Comparison of ENCODE assay signal across 9 mouse cellular contexts in the genomic region with DNA sequence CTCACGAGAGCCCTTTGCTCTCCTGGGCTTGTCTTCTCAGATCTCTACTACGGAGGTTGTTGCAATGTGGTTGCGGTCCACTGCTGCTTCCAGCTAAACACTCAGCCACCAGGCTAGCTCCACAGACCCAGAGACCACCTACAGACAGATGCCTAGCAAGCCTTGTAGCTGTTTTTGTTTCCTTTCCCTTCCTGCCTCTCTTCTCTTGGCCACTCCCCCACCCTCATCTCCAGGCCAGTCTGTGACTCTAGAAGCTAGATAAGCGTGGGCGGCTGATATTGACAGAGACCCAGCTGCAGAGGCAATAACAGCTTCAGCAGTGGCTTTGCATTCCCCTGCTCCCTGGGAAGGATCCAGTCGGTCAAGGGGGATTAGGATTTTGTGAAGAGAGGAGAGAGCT. TPM values are rescaled to one million over a fixed set of nuclear protein-coding genes. Genes with fewer than 3 reads are reported as not detected.
DNase-seq lines count a peak whose midpoint lies in the region; ATAC-seq and TF ChIP-seq lines count a peak whose summit lies in the region.
"Had no signal": no experiment of that assay in that cellular context is flagged by ENCODE, and none has a peak within 500 bp of the region (broad histone marks: within the 10 kb centered on the region; RNA-seq: fewer than 3 reads in every experiment).

Gene Scn7a (minus strand): TSS at position 150 of the 400 bp plus-strand sequence.

- H3K27ac ChIP-seq in hindbrain, embryonic 12.5 days, result no peak within 1 kb of the TSS
- H3K27ac ChIP-seq in hindbrain, embryonic 14.5 days, result no peak within 1 kb of the TSS
- no peak within 1 kb of the TSS for H3K27ac ChIP-seq in lung, embryonic 14.5 days (ENCODE audit: low read depth)
- H3K27ac ChIP-seq: embryonic facial prominence, embryonic 15.5 days had no signal

- H3K4me3 ChIP-seq in hindbrain, embryonic 12.5 days, result no peak within 1 kb of the TSS
- H3K4me3 ChIP-seq in hindbrain, embryonic 14.5 days (replicated peaks; ENCODE audit: low read length), result no peak within 1 kb of the TSS
- H3K4me3 ChIP-seq in lung, embryonic 14.5 days (ENCODE audit: low read depth, low read length), result peak within 1 kb of the TSS; percentile 23
- H3K4me3 ChIP-seq: embryonic facial prominence, embryonic 15.5 days had no signal

- no peak for TF ChIP-seq CTCF in lung, embryonic 14.5 days (IDR thresholded peaks at IDR 0.05; ENCODE audit: low read depth)

- H3K4me2 ChIP-seq in hindbrain, embryonic 12.5 days (replicated peaks), result peak within 1 kb of the TSS; percentile 13; the same call in 1 of the 2 replicates
- no peak within 1 kb of the TSS for H3K4me2 ChIP-seq in hindbrain, embryonic 14.5 days (replicated peaks)
- H3K4me2 ChIP-seq in lung, embryonic 14.5 days, result peak within 1 kb of the TSS; percentile 43
- H3K4me2 ChIP-seq: embryonic facial prominence, embryonic 15.5 days had no signal

- no peak within 1 kb of the TSS for H3K9ac ChIP-seq in hindbrain, embryonic 12.5 days
- H3K9ac ChIP-seq in hindbrain, embryonic 14.5 days, result no peak within 1 kb of the TSS
- H3K9ac ChIP-seq in lung, embryonic 14.5 days, result 0 out of 2 replicates have a peak within 1 kb of the TSS, but pooled peaks have one; percentile 3
- H3K9ac ChIP-seq: embryonic facial prominence, embryonic 15.5 days had no signal

- H3K27me3 ChIP-seq in hindbrain, embryonic 12.5 days, result no peaks in the 10 kb centered on the region
- H3K27me3 ChIP-seq in hindbrain, embryonic 14.5 days (ENCODE audit: control insufficient read depth, insufficient read depth, low read length), result no peaks in the 10 kb centered on the region
- H3K27me3 ChIP-seq in lung, embryonic 14.5 days (ENCODE audit: insufficient read depth, low read length), result no peaks in the 10 kb centered on the region
- H3K27me3 ChIP-seq: embryonic facial prominence, embryonic 15.5 days had no signal

- no peak for ATAC-seq in hindbrain, embryonic 12.5 days (ENCODE audit: low FRiP score)
- no peak for ATAC-seq in hindbrain, embryonic 14.5 days (ENCODE audit: low FRiP score)
- ATAC-seq in lung, embryonic 14.5 days (ENCODE audit: insufficient read depth), result peak; percentile 87
- no peak for ATAC-seq in erythroid progenitor cell, adult 5-6 weeks (replicated peaks; ENCODE audit: low FRiP score, poor library complexity, severe bottlenecking)
- no peak for ATAC-seq in erythroblast, adult 5-6 weeks (replicated peaks; ENCODE audit: low FRiP score, poor library complexity, severe bottlenecking)

- H3K4me1 ChIP-seq in hindbrain, embryonic 12.5 days, result no peaks in the 10 kb centered on the region; the same call in 1 of the 2 replicates
- H3K4me1 ChIP-seq in hindbrain, embryonic 14.5 days (replicated peaks; ENCODE audit: control insufficient read depth, insufficient read depth, low read length), result no peaks in the 10 kb centered on the region
- H3K4me1 ChIP-seq in lung, embryonic 14.5 days (ENCODE audit: insufficient read depth), result 0 out of 2 replicates have a peak, but pooled peaks cover 5% of the 10 kb centered on the region
- H3K4me1 ChIP-seq: embryonic facial prominence, embryonic 15.5 days had no signal

- WGBS in hindbrain, embryonic 12.5 days, result 46% methylated on average over 6 of the region's 6 CpGs
- WGBS in hindbrain, embryonic 14.5 days, result 44% methylated on average over 6 of the region's 6 CpGs
- 19% methylated on average over 6 of the region's 6 CpGs for WGBS in lung, embryonic 14.5 days

- no peak for DNase-seq in hindbrain, embryonic 14.5 days (ENCODE audit: low spot score)
- DNase-seq in Muller cell, postnatal 12 days (ENCODE audit: inconsistent ontology term), result peak; percentile 65
- DNase-seq in heart, adult 9 months (ENCODE audit: low spot score in 2 of 2), result peak; percentile 59 to 62
- peak; percentile 71 for DNase-seq in lung, embryonic 14.5 days
- DNase-seq in thymus, postnatal 14 days, result no peak

- H3K9me3 ChIP-seq in hindbrain, embryonic 12.5 days (replicated peaks), result no peaks in the 10 kb centered on the region
- H3K9me3 ChIP-seq in hindbrain, embryonic 14.5 days (ENCODE audit: control insufficient read depth, low read length), result no peaks in the 10 kb centered on the region
- no peaks in the 10 kb centered on the region for H3K9me3 ChIP-seq in lung, embryonic 14.5 days (ENCODE audit: low read depth, low read length)
- H3K9me3 ChIP-seq: embryonic facial prominence, embryonic 15.5 days had no signal

- no peaks in the 10 kb centered on the region for H3K36me3 ChIP-seq in hindbrain, embryonic 12.5 days
- H3K36me3 ChIP-seq in hindbrain, embryonic 14.5 days (replicated peaks; ENCODE audit: control insufficient read depth, insufficient read depth), result no peaks in the 10 kb centered on the region
- H3K36me3 ChIP-seq in lung, embryonic 14.5 days (ENCODE audit: insufficient read depth), result no peaks in the 10 kb centered on the region
- H3K36me3 ChIP-seq: embryonic facial prominence, embryonic 15.5 days had no signal

RNA-seq across cellular contexts. Expression of gene Scn7a, which starts in this region (rescaled TPM):
- polyA plus RNA-seq in hindbrain, embryonic 12.5 days (2016; fragmentation: Nextera tagmentation; extraction: Ambion mirVana), result 0.87 and 1.3 TPM in 2 replicates
- 0.33 and 0.55 TPM in 2 replicates for polyA plus RNA-seq in hindbrain, embryonic 14.5 days (2014; fragmentation: Nextera tagmentation; extraction: Ambion mirVana)
- polyA plus RNA-seq in lung, embryonic 14.5 days (2014; fragmentation: Nextera tagmentation; extraction: Ambion mirVana), result 25.2 and 32.1 TPM in 2 replicates
- not detected in 2 replicates for total RNA-seq in erythroid progenitor cell, adult 5-6 weeks (2015; ENCODE audit: low replicate concordance)
- not detected in 2 replicates for total RNA-seq in erythroid progenitor cell, adult 5-6 weeks (2017; ENCODE audit: low replicate concordance)
- total RNA-seq in erythroblast, adult 5-6 weeks (2015; ENCODE audit: low replicate concordance), result not detected in 2 replicates
- under 0.01 TPM in 1 of 2 replicates, not detected in the other for total RNA-seq in erythroblast, adult 5-6 weeks (2017; ENCODE audit: low replicate concordance)

Comparison
In these comparisons a context has a peak if more than half of its experiments do, and no peak if none do; other contexts are left out.
1. RNA of gene Scn7a (polyA plus RNA-seq): 25.2 to 32.1 TPM in lung, embryonic 14.5 days; 0.87 to 1.3 TPM in hindbrain, embryonic 12.5 days and 0.33 to 0.55 TPM in hindbrain, embryonic 14.5 days; every median in the first group is over 10 times any median in the second.
2. DNase-seq: peak in Muller cell, postnatal 12 days (single experiment), heart, adult 9 months (2 of 2) and lung, embryonic 14.5 days (single experiment); none in hindbrain, embryonic 14.5 days (single experiment) and thymus, postnatal 14 days (single experiment).